ENCODE assay signal across 7 mouse cellular contexts in genomic region chr4:128727721-128728430, GRCm38 (mm10). TPM values are rescaled to one million over a fixed set of nuclear protein-coding genes. Genes with fewer than 3 reads are reported as not detected.
DNase-seq lines count a peak whose midpoint lies in the region; ATAC-seq and TF ChIP-seq lines count a peak whose summit lies in the region.

No protein-coding gene starts in this region.

- H3K9me3 ChIP-seq in erythroblast, embryonic 14.5 days (ENCODE audit: control insufficient read depth, low read length), result no peaks in the 10 kb centered on the region
- no peaks in the 10 kb centered on the region for H3K9me3 ChIP-seq in limb, embryonic 10.5 days (replicated peaks)

- TF ChIP-seq POLR2A in testis, adult 2 months (IDR thresholded peaks at IDR 0.05; ENCODE audit: control insufficient read depth, low read depth, low read length), result no peak

- H3K27ac ChIP-seq in limb, embryonic 10.5 days, result peak overlapping the region; percentile 98
- H3K27ac ChIP-seq in testis, adult 2 months (ENCODE audit: control insufficient read depth, insufficient read depth, low read depth, low read length), result peak overlapping the region; percentile 79

- H3K27me3 ChIP-seq in erythroblast, embryonic 14.5 days (ENCODE audit: control insufficient read depth), result no peaks in the 10 kb centered on the region; the same call in 1 of the 2 replicates
- peaks cover 33% of the 10 kb centered on the region for H3K27me3 ChIP-seq in limb, embryonic 10.5 days (ENCODE audit: low read depth, poor library complexity, severe bottlenecking)
- H3K27me3 ChIP-seq in testis, adult 2 months (ENCODE audit: control insufficient read depth, insufficient read depth, low read length), result no peaks in the 10 kb centered on the region

- intact Hi-C loops in heart, postnatal 25 days (cut with DNase I), result no loop called here

- ATAC-seq in megakaryocyte-erythroid progenitor cell, adult 5-6 weeks (replicated peaks; ENCODE audit: low FRiP score, low TSS enrichment, poor library complexity, severe bottlenecking), result peak; percentile 36; the same call in 1 of the 2 replicates

- H3K36me3 ChIP-seq in erythroblast, embryonic 14.5 days (ENCODE audit: control insufficient read depth), result peaks cover 30% of the 10 kb centered on the region
- peaks cover 30% of the 10 kb centered on the region for H3K36me3 ChIP-seq in limb, embryonic 10.5 days
- H3K36me3 ChIP-seq in testis, adult 2 months (ENCODE audit: control insufficient read depth, insufficient read depth, low read length), result no peaks in the 10 kb centered on the region

- peaks cover 38% of the 10 kb centered on the region for H3K4me1 ChIP-seq in erythroblast, embryonic 14.5 days (ENCODE audit: control insufficient read depth)
- H3K4me1 ChIP-seq in limb, embryonic 10.5 days, result peaks cover 74% of the 10 kb centered on the region
- peaks cover 9% of the 10 kb centered on the region for H3K4me1 ChIP-seq in testis, adult 2 months (ENCODE audit: control insufficient read depth, insufficient read depth, low read length)

- TF ChIP-seq CTCF in testis, adult 2 months (IDR thresholded peaks at IDR 0.05; ENCODE audit: control insufficient read depth, insufficient read depth, insufficient replicate concordance, low read depth, low read length), result no peak

- under 1% methylated on average over 65 of the region's 65 CpGs for WGBS in limb, embryonic 10.5 days

- DNase-seq in ES-CJ7 (ENCODE audit: low read depth, low spot score), result peak; percentile 62
- peak; percentile 75 for DNase-seq in adrenal gland, postnatal 25 days
- peak; percentile 56 for DNase-seq in heart, postnatal 25 days (ENCODE audit: low spot score)
- DNase-seq in limb, embryonic 10.5 days (ENCODE audit: low spot score), result peak; percentile 66

- H3K4me3 ChIP-seq in erythroblast, embryonic 14.5 days (replicated peaks), result peak overlapping the region; percentile 86
- H3K4me3 ChIP-seq in limb, embryonic 10.5 days, result peak overlapping the region; percentile 93
- peak overlapping the region; percentile 94 for H3K4me3 ChIP-seq in testis, adult 2 months (ENCODE audit: control insufficient read depth, low read depth, low read length)

RNA-seq across cellular contexts. Expression of gene A3galt2, which starts 27.3 kb away (rescaled TPM):
- 0.27 TPM in 1 of 2 replicates, not detected in the other for total RNA-seq in adrenal gland, postnatal 25 days (2021)
- polyA plus RNA-seq in erythroblast, embryonic 14.5 days (2012), result not detected in 2 replicates
- under 1 TPM in 1 of 2 experiments, not detected in 1; 0.14 TPM for total RNA-seq in heart, postnatal 25 days (2021)
- 0.10 TPM in 1 of 2 replicates, not detected in the other for polyA plus RNA-seq in limb, embryonic 10.5 days (2016; fragmentation: Nextera tagmentation; extraction: Ambion mirVana)
- 0.31 TPM in 1 of 2 replicates, not detected in the other for total RNA-seq in megakaryocyte-erythroid progenitor cell, adult 5-6 weeks (2014; fragmentation: Nextera tagmentation)
- total RNA-seq in megakaryocyte-erythroid progenitor cell, adult 5-6 weeks (2017), result not detected in 2 replicates
- polyA plus RNA-seq in testis, adult 2 months (2012; rRNA removed), result 0.06 and 0.07 TPM in 2 replicates

Comparison
In these comparisons a context has a peak if more than half of its experiments do, and no peak if none do; other contexts are left out.
1. Peak in every context shown above with its lines: DNase-seq, ATAC-seq, H3K4me3 ChIP-seq and H3K27ac ChIP-seq.